ENCODE assay signal across 8 mouse cellular contexts in genomic region chr3:88152056-88152455, GRCm38 (mm10). TPM values are rescaled to one million over a fixed set of nuclear protein-coding genes. Genes with fewer than 3 reads are reported as not detected.
DNase-seq lines count a peak whose midpoint lies in the region.

No protein-coding gene starts in this region.

- intact Hi-C loops in left cerebral cortex, postnatal 25 days (cut with DNase I), result loop anchor here (5.0 kb wide), 1 partner anchor 940 kb away; the partner anchor contains the start of gene Rusc1

- peak; percentile 96 for DNase-seq in brain, adult 2 months (ENCODE audit: low read depth, low spot score)
- DNase-seq in cerebellum, adult 8-10 months, result peak; percentile 70
- DNase-seq in frontal cortex, postnatal 36 days (ENCODE audit: low spot score in 2 of 2), result peak; percentile 85 to 92
- peak; percentile 87 to 95 for DNase-seq in left cerebral cortex, postnatal 25 days (ENCODE audit: low spot score in 2 of 2)
- peak; percentile 93 for DNase-seq in right cerebral cortex, adult 18-20 months
- no peak for DNase-seq in adrenal gland, adult 18-20 months (ENCODE audit: low spot score in 2 of 2)
- no peak for DNase-seq in gastrocnemius, postnatal 10 days
- DNase-seq in kidney, adult 11 months, result no peak

RNA-seq across cellular contexts. Expression of gene Mef2d, which starts 9.9 kb away (rescaled TPM):
- 100 to 1,000 TPM; 211 to 225 TPM for total RNA-seq in left cerebral cortex, postnatal 25 days (2021)
- total RNA-seq in adrenal gland, adult 18-20 months (2021), result 10 to 100 TPM; 83.3 to 90.7 TPM
- 100 to 1,000 TPM; 148 to 163 TPM for total RNA-seq in gastrocnemius, postnatal 10 days (2021)

Comparison
In these comparisons a context has a peak if more than half of its experiments do, and no peak if none do; other contexts are left out.
1. DNase-seq: peak in brain, adult 2 months (single experiment), cerebellum, adult 8-10 months (single experiment), frontal cortex, postnatal 36 days (2 of 2), left cerebral cortex, postnatal 25 days (2 of 2) and right cerebral cortex, adult 18-20 months (single experiment); none in adrenal gland, adult 18-20 months (0 of 2), gastrocnemius, postnatal 10 days (single experiment) and kidney, adult 11 months (single experiment).